Mouse (Mus musculus): ENCODE measurements at regions not wholly inside any gene's neighbourhood (a gene's known extent, or its start where the extent isn't known, plus 50 kb on each side); places are given as distances from the start of the nearest gene placed in this dataset.
A peak's percentile ranks its signal among the peaks of the same experiment; 100 is the strongest.

GRCm38 (mm10) chr4:34494961-34495723, 55.6 kb upstream of the Akirin2 start:
- peak; percentile 25 for DNase-seq (ENCODE audit: low spot score)

- no peak for DNase-seq (ENCODE audit: low spot score)
These were observed 52.4 kb upstream of the Akirin2 start for GRCm38 (mm10) chr4:34498325-34498724.

GRCm38 (mm10) chr4:34498781-34499180, 52.0 kb upstream of the Akirin2 start:
- no peak for DNase-seq (ENCODE audit: low spot score)

GRCm38 (mm10) chr4:34499731-34500130, 51.0 kb upstream of the Akirin2 start:
- DNase-seq (ENCODE audit: low spot score) = no peak
